Mouse (Mus musculus): ENCODE data around the gene Rps6kb1.

The Rps6kb1 gene

DNA sequence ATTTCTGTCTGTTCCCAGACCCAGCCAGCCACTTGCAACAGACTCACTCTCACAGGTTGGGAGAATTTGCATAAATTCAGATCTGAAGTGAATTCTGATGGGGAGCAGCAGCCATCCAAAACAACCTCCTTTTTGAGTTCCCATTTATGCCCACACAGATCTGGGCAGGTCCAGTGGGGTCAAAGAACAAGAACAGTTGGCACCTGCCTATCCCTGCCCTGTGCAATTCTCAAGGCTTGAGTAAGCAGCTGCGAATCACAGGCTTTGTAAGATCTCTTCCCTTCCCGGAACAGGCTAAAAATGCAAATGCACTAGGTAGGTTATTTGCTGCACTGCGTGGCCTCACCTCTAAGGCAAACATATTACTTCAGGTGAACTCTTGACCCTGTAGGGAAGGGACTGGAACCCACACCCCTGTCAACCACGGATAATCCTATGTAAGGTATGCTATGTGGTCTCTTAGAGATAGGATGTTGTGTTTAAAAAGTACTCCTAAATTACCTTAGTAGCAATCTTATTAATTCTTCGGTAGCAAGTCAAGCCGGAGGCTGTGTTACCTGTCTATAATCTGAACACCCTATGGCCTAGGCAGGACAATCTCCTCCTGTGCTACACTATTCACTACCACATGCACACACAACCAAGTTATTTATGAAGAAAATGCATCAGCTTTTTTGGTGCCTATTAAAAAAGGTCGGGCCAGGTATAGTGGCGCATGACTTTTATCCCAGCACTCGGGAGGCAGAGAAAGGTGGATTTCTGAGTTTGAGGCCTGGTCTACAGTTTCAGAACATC, 35.9 kb upstream of the Rps6kb1 start:
- DNase-seq: peak; percentile 75

DNA sequence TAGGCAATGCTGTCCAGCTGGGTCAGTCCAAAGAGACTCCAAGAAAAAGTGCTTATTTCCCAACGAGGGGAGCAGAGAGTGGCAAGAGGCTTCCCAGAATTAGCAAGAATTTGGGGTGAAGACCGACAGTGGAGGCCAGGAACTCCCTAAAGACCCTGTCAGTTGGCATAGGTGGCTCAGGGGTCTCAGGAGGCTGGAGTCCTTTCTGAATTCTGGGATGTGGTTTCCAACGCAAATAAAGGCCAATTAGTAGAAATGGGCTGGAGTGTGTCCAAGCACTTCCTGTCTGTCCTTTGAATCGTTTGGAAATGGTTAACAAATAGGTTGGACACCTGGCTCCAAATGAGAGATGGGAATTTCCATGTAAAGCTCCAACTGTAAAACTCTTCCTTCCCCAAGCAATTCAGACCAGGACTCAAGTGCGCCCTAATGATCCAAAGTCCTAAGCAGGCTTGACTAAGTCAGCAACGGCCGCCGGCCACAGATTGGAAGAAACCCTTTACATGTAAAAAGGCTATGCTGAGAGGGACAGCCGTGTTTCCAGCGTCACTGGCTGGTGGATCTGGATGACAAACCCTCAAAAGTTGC, 35.2 kb upstream of the Rps6kb1 start:
- DNase-seq: no peak

DNA sequence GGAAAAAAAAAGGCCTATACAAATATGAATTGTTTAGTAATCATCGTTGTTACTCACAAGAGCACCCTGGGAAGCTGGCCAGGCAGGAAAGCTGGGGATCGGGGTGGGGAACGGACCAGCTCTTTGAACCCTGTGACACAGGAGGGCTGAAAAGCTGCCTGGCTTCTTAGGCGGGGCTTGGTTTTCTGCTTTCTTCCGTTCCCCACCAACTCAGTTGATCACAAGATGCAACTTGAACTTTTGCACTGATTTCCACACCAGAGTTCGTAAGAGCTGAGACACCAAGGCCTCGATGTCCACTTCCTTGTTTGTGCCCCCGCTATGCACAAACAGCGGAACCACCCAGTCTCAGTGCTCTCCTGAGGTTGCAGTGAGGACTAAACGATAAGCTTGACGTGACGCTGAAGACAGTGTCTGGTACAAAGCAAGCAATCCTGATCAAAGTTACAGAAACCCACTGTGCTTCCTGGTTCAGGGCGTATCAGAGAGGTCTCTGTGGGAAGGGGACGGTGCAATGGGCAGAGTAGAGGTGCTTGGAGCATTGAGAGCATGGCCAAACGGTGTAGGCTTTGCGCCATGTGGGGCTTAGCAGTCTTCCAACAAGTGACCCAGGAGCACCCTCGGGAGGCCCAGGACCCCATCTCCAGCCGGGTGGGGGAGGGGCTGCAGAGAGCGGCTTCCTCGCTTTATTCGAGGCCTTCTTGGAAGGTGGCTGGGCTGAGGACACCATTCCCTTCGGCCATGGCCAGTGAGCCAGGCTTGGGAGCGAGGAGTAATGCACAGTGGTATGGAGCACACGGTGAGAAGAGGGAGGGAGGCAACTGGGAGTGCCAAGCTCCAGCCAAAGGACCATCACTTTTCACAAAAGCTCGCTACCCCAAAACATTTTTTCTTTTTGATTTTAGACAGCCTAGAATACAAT, 34.5 kb upstream of the Rps6kb1 start:
- DNase-seq: peak; percentile 90

DNA sequence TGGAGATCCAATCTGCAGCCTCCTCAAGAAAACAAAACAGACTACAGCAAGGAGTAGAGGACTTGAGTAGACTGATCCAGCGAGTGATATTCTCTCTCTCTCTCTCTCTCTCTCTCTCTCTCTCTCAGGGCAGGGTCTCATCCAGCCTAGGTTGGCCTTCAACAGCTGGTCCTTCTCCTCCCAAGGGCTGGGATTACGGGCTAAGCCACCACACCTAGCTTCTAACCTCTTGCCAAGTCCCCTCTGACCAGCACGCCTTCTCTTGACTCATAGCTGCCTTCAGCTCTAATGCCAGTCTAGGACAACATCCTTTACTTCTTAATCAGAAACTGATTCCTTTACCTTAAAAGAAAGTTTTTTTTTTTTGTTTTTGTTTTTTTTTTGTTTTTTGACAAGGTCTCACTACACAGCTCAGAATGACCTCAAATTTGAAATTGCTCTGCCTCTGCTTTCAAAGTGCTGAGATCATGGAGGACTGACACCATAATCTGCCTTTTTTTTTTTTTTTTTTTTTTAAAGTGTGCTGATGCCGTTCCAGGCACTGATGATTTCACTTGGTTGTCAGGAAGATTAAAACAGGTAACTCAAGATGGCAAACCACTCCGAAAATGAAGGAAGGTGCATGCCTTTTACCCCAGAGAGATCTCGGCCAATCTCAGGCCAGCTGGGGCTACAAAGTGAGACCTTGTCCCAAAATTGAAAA, 33.7 kb upstream of the Rps6kb1 start:
- no peak for DNase-seq

DNA sequence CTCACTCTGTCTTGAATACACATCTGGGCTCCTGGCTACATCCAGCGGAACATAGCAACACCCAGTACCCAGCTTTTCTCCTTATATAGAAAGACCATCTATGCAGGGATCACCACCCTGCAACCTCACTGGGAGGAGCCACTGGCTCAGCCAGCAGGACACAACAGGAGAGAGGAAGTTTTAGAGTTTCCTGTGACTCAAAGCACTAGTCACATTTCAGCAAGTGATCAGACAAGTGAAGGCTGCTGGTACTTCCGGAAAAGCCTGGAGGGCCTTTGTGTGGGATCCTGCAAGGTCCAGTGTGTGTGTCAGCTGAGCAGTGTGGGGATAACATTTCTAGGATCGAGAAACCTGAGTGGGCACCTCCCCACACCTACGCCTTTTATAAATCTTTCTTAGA, 32.6 kb upstream of the Rps6kb1 start:
- peak; percentile 78 for DNase-seq

DNA sequence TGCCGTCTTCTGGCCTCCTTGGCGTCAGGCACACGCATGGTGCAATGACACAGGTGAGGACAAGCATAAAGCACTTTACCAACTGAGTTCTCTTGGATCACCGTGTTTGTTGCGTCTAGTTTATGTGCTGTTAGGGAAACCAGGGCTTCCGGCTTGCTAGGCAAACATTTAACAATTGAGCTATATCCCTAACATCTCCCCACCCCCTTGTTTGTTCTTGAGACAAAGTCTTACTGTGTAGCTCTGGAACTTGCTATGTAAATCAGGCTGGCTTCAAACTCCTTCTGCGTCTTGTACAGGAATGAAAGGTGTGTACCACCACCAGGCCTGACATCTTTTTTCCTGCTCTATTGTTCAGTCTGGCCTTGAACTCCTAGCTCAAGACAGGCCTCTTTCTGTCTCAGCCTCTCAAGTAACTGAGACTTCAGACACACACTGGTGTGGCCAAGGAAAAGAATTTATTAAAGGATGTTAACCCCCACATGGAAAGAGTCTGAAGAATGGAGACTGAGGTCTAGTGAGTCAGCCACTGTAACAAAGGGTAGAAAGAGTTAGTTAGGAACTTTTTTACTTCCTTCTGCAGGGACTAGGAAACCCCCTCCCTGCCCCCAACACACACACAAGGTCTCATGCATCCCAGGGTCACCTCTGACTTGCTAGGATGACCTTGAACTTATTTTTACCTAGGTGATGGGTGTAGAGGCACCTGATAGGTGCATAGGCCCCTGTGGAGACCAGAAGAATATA, 31.2 kb upstream of the Rps6kb1 start:
- peak; percentile 67 for DNase-seq

DNA sequence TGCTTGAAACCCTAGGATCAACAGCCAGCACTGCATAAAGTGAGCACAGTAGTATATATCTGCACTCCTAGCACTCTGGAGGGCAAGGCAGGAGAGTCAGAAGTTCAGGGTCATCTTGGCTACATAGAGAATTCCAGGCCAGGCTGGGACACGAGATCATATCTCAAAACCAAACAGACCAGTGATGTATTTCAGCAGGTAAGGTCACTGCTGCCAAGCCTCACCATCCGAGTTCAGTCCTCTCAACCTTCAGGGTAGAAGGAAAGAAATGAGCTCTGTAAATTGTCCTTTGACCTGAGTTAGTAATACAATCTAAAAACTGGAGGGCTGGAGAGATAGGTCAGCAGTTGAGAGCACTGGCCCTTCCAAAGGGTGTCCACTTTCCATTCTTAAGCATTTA, 29.8 kb upstream of the Rps6kb1 start:
- no peak for DNase-seq

DNA sequence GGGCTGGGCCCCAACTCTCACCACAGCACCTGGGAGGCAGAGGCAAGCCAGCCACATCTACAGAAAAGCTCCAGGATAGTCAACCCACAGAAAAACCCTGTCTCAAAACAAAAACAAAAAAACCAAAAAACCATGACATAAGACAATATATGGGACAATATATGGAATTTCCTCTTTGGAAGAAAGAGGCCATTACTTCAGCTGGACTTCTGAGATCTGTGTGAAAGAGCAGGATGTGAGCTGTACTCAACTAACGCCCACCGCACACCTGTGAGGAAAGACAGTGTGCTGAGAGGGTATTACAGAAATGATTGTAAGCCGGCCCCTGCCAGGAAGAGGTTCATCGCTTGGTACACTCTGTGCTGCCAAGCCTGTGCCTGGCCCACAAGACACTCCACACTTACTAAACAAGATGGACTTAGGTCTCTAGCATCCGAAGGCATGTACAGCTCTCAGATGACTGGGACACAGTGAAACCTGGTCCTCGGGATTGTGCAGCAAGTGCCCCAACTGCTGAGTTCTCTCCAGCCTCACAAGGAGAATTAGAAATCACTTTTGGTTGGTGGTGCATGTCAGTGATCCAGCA, 29.1 kb upstream of the Rps6kb1 start:
- no peak for DNase-seq

DNA sequence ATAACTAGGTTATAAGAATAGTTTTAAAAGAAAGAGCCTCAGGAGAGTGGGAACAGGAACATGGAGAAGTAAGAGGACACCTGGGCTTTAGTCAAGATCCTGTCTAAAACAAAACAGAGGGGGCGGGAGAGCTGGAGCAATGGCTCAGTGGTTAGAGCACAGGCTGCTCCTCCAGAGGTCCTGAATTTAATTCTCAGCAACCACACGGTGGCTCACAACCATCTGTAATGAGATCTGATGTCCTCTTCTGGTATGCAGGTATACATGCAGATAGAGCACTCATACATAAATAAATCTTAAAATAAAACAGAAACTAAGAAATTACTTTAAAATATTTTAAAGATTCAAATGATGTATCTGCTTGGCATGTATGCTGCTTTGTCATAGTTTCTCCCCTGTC, 28.0 kb upstream of the Rps6kb1 start:
- no peak for DNase-seq

DNA sequence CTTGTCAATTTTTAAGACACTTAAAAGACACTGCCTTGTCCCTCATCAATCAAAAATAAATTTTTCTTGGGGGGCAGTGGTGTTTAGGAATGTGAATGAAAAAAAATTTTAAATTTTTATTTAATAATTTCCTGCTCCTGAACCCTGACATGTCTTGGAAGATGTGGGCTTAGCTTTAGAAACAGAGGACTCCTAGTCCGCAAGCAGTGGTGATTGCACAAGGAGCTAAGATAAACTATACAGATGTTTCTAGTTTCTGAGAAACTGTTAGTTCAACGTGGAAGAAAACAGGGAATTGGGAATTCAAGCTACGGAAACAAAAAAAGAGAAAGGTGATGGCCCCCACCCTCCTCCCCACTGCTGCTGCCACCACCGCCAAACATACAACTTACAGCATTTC, 27.3 kb upstream of the Rps6kb1 start:
- DNase-seq: no peak

DNA sequence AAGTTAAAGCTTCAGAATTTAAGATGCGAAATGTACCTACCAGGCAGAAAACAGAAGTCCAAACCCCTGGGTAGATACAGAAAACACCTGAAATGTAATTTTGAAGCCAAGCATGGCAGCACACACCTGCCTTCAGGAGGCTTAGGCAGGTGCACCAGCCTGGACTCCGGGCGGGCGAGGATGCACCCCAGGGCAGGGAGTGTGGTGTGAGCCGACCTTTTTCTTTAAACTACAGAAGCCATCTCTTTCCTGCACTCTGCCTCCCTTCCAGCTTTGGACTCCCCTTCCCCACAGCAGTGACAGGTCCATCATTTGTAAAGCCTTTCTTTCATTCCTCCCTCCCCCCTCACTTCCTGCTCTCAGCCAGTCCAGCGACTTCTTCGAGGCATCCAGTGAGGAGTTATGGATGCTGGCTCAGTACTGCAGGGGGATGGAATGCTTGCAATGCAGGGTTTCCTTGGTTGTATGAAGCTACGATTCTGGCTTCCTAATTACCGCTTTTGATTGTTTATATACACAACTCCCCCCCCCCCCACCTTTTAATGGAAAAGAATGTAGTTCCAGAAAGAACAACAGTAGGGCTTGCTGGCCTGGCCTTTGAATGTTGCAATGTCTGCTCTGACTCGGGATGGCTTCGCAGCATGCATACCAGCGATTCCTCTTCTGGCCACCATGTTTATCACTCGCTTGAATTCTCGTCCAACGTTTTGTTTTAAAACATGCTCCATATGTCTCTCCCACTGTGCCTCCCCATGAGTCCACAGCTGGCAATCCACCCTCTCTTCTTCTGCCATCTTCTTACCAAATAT, 26.6 kb upstream of the Rps6kb1 start:
- DNase-seq: no peak

DNA sequence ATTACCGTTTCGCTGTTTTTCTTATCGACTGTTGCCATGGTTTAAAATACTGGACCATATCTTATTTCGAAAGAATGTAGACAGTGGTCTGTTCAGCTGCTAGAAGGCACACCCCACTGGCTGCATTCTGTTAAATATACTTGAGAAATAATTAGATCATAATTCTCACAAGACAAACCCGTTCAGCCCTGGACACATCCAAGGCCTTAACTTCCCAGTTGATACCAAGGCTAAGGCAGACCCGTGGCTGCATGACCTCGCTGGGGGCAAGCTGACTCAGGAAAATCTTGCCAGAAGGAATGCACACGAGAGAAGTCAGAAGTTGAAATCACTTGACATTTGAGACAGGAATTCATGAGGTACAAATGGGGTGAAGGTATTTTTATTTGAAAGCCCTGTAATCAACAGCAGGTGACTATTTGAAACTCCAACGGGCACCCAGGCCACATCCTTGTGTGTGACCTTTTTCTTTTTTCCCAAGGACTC, 25.7 kb upstream of the Rps6kb1 start:
- DNase-seq: no peak

DNA sequence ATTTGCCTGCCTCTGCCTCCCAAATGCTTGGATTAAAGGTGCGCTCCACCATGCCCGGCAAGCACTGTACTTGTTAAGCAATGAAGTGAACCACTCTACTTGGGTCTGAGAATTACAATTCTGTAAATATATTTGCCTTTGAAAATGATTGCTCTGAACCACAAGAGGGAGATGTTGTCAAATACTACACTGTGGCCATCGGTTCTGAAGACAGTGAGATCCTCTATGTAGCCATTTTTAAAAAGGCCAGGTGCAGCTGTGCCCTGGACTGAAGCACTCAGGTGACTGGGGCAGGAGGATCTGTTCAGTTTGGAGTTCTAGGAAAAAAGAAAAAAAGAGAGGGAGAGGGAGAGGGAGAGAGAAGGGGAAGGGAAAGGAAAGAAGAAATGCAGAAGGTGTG, 23.8 kb upstream of the Rps6kb1 start:
- peak; percentile 65 for DNase-seq

DNA sequence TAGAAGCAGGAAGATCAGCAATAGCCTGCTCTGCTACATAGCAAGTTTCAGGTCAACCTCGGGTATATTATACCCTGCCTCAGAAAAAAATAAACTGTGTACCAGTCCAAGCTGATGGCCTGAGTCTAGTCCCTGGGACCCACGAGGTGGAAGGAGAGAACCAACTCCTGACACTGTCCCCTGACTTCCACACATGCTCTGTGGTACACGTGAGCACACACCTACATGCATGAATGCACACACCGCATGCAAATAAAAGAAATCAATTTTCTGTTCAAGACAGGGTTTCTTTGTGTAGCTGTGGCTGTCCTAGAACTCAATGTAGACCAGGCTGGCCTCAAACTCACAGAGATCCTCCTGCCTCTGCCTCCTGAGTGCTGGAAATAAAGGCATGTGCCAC, 13.7 kb upstream of the Rps6kb1 start:
- no peak for DNase-seq

DNA sequence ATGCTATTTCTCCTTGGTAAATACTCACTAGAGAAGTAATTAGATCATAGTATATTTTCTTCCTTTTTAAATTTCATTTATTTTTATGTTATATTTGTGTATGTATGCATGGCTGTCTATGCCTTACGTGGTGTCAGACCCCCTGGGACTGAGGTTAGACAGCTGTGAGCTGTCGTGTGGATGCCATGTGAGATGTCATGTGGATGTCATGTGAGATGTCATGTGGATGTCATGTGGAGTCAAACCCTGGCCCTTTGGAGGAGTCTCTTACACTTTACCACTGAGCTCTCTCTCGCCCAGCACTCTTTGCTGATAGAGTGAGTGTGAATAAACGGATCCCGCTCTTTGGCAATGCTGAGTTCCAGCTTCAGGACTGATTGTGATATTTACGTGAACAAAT, 8.9 kb upstream of the Rps6kb1 start:
- DNase-seq: no peak

DNA sequence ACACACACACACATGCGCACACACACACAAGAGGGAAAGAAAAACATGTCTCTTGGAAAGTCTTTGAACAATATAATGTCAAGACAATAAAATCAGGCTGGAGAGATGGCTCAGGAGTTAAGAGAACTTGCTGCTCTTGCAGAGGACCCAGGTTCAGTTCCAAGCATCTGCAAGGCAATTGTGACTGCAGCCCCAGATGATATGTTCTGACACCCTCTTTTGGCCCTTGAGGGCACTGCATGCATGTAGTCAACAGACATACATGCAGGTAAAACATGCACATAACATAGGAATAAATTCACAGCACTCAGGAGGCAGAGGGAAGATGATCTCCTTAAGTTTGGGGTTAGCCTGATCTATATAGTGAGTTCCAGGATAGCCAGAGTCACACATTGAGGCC, 2.8 kb upstream of the Rps6kb1 start:
- peak; percentile 30 for DNase-seq

DNA sequence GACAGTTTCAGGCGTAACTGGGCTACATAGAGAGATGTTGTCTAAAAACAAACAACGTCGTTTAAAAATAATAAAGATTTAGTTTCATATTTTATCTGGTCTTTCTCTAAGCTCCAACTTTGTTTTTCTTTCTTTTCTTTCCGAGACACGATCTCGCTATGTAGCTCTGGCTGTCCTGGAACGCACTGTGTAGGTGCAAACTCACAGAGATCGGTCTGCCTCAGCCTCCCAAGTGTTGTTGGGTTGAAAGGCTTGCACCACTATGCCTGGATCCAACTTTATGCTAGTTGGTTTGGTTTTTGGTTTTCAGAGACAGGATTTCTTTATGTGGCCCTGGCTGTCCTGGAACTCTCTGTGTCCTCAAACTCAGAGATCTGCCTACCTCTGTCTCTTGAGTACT, 951 bp upstream of the Rps6kb1 start:
- no peak for DNase-seq

DNA sequence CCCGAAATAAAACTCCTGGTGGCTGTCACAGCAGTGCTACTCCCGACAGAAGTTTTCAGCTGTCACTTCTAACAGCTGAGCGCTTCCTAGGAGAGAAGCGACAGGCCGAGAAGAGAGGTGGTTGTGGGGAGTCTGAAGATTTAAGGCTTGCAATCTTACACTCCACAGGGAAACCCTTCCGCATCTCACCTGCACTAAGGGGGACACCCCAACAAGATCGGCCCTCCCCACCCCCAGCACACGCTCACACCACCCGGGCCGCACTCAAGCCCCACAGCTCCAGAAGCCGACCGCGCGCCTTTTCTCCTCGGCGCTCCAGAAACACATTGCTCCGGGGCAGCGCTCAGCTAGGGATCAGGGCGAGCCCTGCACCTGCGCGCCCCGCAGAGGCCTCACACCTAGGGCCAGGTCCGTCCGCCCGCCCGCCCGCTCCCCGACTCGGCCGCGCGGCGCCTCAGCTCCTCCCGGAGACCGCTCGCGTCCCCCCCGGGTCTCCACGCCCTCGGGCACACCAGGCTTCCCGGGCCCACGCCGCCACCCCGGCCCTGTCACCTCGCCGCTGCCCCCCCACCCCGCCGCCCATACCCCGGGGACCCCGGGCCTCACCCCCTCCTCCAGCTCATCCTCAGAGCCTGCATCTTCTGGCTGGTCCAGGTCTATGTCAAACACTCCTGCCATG, 506 bp downstream of the Rps6kb1 start:
- DNase-seq: peak; percentile 30

DNA sequence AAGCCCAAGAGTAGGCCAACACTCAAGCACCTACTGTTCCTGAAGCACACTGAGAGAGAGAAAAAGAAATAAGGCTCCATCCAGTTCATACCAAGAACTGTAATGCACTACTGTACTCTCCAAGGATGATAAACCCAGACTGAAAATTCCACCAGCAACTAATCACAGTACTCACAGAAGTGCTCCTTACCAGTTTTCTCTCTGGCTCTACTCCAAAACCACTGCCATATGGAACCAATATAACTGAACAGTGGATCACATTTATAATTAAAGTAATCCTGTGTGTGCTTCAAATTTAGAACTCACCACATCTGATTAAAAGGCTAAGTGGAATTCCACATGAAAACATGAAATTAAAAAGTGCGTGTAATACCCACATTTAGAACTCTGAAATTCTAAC, 1.8 kb downstream of the Rps6kb1 start:
- no peak for DNase-seq

DNA sequence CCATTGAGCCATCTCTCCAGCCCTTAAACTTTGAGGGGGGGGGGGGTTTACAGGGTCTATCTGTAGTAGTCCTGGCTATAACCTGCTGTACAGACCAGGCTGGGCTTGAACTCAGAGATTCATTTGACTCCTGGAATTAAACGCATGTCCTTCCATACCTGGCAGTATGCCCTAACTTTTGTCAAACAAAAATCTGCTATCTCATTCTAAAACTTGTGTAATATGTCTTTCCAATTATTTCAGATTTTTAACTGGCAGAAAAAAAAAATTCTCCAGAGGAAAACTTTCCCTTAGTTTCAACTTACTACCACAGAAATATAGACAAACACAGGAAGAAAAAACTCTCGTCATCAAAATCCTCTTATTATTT, 4.1 kb downstream of the Rps6kb1 start:
- DNase-seq: no peak
